Mouse (Mus musculus) brain, adult 2 months (tissue): ENCODE data around the gene AI661453.

ENCODE experiments used
- DNase-seq: peaks from one replicate; pipeline ENCODE4 v3.0.0; 2011; ENCODE audit warnings: low read depth, low spot score

AI661453 gene

DNA sequence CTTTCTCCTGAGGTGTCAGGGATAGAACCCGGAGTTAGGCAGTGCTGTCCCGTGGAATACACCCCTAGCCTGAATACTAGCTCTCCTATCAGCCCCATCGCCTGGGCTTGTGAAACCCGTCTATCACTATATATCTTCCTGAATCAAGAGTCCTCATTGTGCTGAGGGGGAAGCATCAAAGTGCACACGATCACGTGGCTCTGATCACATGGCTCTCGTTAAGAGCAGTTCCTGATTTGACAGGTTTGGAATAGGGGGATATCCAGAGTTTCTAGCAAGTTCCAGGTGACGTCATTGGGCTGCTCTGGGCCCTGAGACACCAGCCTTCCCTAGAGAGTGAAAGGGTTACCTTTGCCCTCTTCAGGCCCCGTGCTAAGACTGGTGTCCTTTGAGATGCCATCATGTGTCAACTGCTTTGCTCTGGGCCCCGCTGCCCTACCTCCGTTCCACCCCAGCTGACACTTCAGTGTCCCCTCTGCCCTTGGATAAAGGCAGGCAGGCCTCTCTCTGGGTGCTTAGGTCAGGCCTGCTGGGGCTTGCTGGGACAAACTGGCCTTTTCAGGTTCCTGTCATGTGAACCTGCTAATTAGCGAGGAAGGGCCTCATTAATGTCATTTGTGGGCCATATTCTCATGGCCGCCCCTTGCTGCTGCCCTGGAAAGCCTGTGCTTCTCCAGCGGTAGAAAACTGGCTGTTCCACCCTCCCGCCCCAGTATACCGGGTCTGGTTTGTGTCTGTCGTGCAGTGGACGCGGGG, 5.1 kb downstream of the AI661453 start:
- no peak for DNase-seq

DNA sequence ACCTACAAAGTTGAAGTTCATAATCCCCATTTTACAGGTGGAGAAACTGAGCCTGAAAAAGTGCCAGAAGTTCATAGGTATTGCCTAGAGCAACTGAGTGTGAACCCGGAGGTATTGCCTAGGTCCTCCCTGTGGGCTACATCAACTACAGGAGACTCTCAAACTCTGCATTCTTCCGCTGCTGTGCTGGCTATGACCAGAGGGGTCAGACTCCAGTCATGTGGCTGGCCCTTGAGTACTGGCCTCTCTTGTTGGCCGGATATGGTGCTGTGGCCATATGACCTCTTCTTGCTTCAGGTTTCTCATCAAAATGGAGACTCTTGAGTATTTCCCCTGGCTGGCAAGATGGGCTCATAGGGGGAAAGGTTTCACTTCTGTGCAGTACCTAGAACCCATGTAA, 5.9 kb downstream of the AI661453 start:
- DNase-seq: no peak

DNA sequence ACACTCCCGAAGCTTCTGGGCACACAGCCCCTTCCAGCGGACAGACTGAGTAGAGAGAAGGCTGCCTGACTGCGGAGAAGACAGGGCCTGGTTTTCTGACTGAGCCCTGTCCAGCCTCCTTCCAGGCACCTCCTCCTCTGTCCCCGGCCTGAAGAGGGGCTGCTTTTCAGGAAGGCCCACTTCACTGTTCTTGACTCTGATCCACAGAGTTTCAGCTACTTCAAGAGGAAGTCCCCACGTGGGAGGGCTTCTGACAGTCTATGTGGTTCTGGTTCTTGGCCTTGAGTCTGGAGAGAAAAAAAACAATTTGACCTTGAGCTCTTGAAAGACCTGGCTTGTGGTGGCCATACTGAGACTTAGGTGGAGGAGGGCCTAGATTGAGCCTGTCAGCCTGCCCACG, 7.7 kb downstream of the AI661453 start:
- no peak for DNase-seq

DNA sequence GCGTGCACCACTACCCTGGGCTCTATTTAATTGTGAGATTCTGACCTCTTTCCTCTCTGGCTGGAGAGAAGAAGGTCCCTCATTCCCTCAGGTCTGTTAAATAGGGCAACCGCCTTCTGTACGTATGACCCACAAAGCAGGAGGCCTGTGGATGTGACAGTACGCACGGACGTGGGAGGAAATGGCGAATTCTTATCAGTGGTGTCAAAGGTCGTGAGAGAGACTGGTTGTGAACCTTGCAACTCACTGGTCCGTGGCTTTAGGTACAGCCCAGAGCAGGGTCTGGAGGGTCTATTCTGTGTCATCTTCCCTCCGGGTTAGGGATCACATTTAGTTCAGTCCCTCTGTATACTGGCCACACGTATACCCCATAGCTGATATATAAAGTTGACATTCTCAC, 9.1 kb downstream of the AI661453 start:
- no peak for DNase-seq

DNA sequence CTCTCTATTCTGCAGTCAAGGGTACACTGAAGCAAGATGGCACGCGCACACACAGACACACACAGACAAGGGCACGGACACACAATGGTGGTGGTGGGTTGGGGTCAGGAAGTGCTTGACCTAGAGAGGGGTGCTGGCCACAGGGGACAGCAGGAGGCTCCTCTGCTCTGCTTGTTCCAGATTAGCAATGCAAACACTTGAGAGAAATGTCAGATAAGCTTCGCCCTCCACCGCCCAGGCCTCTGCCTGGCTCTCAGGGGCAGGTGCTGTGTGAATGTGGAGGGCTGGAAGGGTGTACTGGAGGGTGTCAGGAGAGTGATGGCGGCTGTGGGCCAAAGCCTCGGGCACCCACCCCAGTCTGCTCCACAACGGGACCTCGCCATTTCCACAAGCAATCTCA, 9.6 kb downstream of the AI661453 start:
- no peak for DNase-seq

DNA sequence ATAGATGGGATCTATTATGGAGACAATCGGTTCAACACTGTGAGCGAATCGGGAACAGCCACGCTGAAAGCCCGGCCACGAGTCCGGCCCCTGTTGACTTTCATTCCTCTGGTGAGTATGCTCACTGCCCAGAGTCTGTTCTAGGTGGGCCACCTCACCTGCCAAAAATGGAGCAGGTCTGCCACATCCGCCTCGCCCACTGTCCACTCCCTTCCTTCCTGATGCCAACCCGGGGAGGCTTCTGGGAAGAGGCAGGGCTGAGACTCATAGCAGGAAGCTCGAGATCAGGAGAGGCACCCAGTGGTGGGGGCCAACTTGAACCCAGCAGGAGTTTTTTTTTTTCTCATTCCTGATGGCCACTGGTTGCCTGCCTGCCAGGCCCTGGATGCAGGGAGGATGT, 10.1 kb downstream of the AI661453 start:
- DNase-seq: no peak

DNA sequence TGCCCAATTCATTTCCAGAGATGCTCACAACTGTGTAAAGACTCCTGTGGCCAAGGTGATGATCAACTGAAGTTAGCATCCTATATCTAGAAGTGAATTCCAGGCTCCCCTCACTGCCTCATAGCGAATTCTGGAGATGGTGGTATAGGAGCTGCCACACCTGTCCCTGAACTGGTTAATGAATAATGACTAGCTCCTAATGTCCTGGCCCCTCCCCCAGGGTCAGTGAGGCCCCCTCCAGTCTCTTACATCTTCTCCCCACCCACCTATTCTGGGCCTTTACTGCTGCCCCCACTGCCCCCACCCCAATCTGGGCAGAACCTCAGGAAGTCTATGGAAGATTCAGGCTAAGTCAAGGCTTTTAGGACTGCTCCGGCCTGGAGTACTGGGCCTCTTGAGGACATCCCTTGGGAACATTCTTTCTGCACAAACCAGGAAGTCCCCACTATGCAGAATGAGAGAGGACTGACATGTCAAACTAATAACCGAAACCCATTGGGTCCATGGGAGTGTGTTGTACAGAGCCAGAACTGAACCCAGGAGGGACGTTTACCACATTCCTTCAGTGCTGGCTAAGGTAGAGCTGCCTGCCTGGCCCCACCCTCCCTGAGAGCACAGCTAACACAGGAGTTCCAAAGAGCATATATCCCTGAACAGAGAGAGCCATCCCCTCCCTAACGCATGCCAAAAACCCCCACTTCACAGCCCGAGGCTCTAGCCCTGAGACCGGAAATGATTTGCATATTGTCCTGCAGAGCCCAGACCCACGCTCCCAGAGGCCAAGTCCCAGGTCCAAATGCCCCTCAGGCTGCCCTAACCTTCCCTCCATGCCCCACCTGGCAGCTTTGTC, 12.3 kb downstream of the AI661453 start:
- DNase-seq: no peak

DNA sequence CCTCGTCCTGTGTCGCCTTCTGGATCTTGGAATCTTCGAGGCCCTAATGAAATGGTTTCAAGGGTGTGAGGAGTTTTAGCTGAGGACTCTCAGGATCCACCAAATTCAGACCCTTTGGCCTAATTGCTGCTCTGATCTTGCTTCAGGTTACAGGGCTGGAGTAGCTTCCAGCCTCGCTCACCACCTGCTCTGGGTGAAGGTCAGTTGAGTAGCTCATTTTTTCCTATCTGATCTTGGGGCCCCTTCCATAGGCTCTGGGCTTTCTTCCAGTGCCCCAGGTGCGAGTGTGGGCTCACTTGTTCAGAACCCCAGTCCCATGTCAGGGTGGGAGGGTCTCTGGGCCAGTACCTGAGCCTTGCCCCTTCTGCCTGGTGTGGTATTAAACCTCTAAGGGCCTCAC, 13.0 kb downstream of the AI661453 start:
- no peak for DNase-seq

DNA sequence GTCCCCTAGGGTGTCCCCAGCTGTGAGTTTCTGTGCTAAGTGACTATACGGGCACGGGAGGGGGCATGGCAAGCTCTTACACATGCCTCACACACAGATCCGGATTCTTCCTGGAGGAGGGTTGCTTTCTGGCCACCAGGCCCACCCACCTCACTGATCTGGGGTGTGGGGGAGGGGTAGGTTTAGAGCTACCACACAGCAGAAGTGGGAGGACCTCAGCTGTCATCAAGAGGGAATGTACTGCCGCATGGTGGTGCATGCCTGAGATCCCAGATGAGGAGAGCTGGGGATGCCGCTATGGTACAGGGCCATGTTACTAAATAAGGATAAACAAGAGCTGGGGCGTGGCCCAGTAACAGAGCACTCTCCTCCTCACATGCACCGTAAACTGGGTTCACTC, 13.8 kb downstream of the AI661453 start:
- DNase-seq: no peak

DNA sequence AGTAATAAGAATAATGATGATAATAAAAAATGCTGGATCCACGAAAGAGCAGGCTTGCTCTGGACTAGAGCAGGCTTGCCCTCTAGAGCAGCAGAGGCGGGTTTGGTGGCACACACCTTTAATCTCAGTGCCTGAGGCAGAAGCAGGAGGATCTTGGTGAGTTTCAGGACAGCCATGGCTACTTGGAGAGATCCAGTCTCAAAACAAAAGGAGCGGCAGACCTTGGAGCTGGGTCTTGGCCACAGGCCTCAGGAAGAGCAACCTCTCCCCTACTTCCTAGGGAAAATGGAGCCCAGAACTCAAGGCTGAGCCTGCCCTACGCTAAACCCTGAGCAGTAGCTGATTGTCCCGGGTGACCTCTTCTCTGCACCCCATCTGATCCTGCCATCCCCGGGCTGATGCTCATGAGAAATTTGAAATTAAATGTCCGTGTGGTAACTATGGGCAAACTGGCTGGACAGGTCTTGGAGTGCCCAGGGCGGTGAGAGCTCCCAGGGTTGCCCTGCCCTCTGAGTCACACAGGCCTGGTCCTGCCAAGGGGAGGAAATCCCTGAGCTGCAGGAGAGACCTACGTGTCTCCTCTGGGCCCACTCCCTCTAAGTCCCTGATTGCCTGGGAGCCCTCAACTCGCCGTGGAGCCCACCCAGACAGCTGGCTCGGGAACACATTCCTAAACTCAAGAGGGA, 14.6 kb downstream of the AI661453 start:
- DNase-seq: no peak

DNA sequence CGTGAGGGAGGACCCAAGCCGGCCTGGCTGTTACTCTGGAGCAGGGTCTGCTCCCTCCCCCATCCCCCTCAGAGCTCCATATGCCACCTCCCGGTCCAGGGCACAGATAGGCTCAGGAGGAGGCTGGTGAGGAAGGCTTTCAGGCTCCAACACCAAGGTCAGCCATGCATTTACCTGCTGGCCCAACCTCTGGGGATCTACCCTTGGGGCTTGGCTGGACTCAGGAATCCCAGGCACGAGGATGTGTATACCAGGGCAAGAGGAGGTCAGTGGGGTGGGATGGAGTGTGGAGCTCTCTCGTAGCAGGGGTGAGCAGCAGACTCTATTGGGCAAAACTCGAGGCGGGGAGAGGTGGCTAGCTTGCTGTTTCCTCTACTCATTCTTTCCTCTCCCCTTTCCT, 16.5 kb downstream of the AI661453 start:
- DNase-seq: no peak

DNA sequence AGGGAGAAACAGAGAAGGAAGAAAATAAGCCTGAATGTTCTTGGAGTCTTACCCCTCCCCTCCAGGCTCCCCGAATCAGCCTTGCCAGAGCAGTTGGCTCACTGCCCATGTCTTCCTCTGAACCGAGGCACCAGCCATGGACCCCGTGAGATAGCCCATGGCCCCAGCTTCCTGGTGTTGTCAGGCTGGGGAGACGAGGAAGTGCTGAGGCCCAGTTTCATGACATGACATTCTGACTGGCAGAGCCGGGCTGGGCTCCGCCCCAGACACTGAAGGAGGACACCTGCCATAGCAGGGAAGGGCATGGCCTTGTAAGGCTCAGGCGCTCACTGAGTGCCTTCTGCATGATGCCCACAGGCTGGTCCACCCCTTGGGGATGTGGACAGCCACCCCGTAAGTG, 18.3 kb downstream of the AI661453 start:
- DNase-seq: peak; percentile 28

DNA sequence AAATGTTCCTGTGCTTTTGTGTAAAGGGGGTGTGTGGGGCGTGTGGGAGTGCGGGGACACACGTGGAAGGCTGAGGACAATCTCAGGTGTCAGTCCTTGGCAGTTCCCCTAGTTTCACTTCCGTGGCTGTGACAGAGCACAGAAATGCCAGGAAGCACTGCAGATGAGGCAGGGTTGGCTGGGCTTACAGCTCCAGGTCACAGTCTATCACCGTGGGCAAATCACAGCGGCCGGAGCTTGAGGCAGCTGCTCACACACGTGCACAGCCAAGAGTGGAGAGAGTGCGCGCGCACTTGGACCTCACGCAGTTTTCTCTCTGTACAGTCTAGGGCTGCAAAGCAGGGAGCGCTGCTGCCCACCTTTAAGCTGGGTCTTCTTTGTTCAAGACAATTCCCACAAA, 21.9 kb downstream of the AI661453 start:
- no peak for DNase-seq

DNA sequence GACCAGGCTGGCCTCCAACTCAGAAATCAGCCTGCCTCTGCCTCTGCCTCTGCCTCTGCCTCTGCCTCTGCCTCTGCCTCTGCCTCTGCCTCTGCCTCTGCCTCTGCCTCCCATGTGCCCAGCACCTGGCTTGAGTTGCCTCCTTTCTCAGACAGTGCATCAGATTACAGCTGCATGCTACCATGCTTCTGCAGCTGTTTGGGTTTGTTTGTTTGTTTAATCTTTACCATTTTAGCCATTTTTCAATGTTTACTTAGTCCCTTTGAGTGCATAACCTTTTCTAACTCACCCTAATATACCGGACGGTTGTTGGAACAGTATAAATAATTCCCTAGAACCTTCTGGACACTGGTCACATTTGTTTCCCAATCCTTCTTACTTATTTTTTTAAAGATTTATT, 22.5 kb downstream of the AI661453 start:
- DNase-seq: no peak

DNA sequence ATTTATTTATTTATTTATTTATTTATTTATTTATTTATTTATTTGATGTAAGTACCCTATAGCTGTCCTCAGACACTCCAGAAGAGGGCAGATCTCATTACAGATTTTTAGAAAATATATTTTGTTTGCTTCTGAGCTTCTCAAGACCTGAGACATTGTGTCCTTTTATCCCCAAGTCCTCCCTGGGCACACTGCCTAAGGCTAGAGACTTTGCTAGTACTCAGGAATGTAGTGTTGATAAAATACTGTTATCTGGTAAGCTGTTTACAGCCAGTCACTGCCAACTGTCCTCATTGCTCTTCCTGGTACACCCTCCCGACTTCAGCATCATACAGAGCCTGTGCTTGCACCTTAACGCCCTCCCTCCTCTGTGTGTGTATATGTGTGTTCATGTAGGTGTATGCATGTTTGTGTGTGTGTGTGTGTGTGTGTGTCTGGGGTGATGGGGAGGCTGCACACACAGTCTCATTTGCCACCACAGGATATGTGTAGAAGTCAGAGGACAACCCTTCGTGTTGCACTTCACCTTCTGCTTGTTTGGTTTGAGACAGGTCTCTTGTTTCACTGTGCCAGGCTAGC, 23.0 kb downstream of the AI661453 start:
- no peak for DNase-seq

DNA sequence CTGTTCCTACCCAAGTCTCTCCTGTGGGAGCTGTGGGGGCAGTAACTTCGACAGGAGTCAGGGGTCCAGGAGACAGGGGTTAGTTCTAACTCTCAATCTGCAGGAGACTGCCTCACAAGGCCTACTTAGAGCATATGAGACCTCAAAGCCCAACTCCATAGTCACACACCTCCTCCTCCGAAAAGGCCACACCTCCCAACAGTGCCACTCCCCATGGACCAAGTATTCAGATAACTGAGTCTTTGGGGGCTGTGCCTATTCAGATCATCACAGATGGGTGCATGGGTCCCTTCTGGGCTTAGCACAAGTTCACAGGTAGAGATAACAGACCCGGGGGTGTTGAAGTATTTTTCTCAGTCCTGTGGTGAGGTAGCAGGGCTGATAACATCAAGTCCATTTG, 25.3 kb downstream of the AI661453 start:
- no peak for DNase-seq

DNA sequence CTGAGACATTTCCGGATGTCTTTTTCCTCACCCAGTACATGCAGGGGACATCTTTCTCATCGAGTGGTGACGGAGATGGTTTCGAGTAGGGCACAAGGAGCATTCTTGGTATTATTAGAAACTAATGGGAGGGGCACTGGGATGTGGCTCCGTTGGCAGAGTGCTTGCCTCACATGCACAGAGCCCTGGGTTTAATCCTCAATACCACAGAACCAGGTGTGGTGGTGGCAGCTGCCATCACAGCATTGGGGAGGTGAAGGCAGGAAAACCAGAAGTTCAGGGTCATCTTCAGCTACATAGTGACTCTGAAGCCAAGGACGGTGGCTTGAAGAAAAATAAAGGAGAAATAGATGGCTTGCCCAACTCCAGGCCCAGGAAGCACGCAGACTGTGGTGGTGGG, 25.8 kb downstream of the AI661453 start:
- no peak for DNase-seq

DNA sequence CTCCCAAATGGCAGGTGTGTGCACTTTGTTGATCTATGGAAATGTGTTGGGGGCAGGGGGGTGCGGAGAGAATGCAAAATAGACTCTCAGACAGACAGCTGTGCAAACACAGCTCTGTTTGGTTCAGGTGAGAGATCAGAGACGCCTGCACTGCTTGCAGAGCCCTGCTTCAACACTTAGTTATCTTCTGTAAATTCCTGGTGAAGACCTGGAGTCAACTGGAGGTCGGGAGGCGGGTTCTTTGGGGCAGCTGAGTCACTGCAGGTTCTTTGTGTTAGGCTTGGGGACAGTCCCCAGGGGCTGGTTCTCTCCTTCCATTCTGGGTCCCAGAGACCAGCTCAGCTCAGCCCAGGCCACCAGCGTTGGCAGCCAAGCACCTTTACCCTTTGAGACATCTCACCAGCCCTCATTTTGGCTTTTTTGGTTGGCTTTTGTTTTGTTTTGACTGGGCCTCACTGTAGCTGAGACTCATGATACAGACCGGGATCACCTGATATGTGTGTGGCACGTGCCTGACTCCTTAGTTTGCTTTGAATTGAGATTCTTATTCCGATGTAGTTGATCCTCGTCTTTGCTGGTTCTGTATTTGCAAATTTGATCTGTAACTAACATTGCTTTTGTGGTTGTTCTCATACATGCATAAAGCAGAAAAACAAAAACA, 26.4 kb downstream of the AI661453 start:
- DNase-seq: no peak

DNA sequence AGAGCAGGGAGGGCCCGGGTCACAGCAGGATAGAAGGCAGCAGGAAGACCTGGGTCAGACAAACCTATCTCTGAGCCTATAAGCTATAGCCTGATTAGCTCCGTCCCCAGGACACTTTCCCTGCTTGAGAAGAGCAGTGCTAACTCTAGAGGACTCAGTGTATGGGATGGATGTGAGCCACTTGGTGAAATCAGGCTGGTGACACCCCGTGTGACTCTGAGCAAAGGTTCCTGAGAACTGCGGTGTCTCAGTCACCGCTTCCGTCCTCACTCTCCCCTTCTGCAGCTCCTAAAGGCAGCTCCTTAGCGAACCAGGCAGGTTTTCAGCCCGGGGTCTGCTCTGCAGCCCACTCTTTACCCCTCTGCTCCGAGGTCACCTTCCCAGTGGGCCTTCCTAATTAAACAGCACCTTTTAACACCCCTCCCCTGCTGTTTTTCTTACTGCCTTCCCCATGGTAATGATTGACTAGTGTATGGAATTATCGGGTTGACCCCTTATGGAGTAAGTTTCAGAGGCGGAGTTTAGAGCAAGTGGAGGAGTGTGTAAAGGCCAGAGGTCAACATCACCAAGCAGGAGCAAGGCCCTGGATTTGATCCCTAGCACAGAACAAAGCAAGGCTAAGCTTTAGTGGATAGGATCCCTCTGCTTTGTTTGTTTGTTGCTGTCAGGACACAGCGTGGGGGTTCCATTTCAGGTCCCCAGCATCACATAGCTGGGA, 28.0 kb downstream of the AI661453 start:
- DNase-seq: no peak

DNA sequence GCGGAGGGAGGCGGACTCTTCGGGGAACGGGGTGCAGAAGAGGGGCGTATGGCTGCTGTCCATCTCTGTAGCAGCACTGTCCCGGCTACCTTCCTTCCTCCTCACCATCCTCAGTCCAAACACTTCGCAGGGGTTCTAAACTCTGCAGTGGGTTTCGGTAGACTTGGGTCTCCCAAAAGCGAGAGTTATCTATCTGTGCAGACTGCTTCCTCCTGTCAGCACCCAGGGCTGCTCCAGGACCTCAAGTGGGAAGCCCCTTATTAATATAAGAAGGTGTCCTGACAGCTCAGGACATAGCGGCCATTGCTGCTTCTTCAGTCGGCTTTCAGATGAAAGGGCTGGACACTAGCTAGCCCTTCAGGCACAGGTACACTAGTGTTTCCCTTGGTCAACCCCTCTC, 28.6 kb downstream of the AI661453 start:
- no peak for DNase-seq

DNA sequence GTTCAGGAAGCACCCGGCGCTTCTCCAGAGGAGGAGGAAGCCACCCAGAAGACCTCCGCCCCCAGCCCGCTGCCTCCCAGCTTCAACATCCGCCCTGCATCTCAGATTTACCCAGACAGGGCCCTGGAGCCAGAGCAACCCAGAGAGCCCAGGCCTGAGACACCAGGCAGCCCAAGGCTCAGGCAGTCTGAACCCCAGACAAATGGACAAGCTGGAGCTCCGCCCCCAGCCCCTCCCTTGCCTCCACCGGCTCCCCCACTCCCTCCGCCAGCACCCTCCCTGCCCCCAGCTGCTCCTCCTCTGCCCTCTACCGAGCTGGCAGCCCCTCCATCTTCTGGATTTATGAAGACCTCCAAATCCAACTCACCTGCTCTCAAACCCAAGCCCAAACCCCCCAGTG, 29.9 kb downstream of the AI661453 start:
- no peak for DNase-seq
